Mouse (Mus musculus): ENCODE results near the gene Usp35. TPM values are rescaled to one million over a fixed set of nuclear protein-coding genes. Genes with fewer than 3 reads are reported as not detected.

The Usp35 gene
- polyA plus RNA-seq, 1 experiment from 2014 or later = 2.9 TPM

Other genes starting within 250 kb of the Usp35 start
- gene Kctd21, start 307 bp upstream of the Usp35 start, polyA plus RNA-seq (2016; fragmentation: Nextera tagmentation; extraction: Ambion mirVana) = 3.6 and 4.7 TPM in 2 replicates
- gene Alg8, start 39.6 kb upstream of the Usp35 start, polyA plus RNA-seq (2016; fragmentation: Nextera tagmentation; extraction: Ambion mirVana) = 35.9 and 38.7 TPM in 2 replicates
- gene Ndufc2, start 68.0 kb upstream of the Usp35 start, polyA plus RNA-seq (2016; fragmentation: Nextera tagmentation; extraction: Ambion mirVana) = 365 and 384 TPM in 2 replicates
- 0.60 and 0.64 TPM in 2 replicates for gene Thrsp, start 85.7 kb upstream of the Usp35 start, polyA plus RNA-seq (2016; fragmentation: Nextera tagmentation; extraction: Ambion mirVana)
- gene Kctd14, start 119.3 kb upstream of the Usp35 start, polyA plus RNA-seq (2016; fragmentation: Nextera tagmentation; extraction: Ambion mirVana) = 1.5 and 2.0 TPM in 2 replicates
- 60.0 and 61.2 TPM in 2 replicates for gene Ints4, start 148.9 kb upstream of the Usp35 start, polyA plus RNA-seq (2016; fragmentation: Nextera tagmentation; extraction: Ambion mirVana)
- gene Aamdc, start 247.5 kb upstream of the Usp35 start, polyA plus RNA-seq (2016; fragmentation: Nextera tagmentation; extraction: Ambion mirVana) = 55.2 and 55.5 TPM in 2 replicates
- 33.6 and 34.3 TPM in 2 replicates for gene Rsf1, start 247.9 kb upstream of the Usp35 start, polyA plus RNA-seq (2016; fragmentation: Nextera tagmentation; extraction: Ambion mirVana)